Mouse (Mus musculus): Measurements from ENCODE around the gene Eif4a3. TPM values are rescaled to one million over a fixed set of nuclear protein-coding genes. Genes with fewer than 3 reads are reported as not detected.

The Eif4a3 gene
- polyA plus RNA-seq (2012; rRNA removed), result 206 and 228 TPM in 2 replicates
- 339 and 342 TPM in 2 replicates for polyA plus RNA-seq (2014; fragmentation: Nextera tagmentation; extraction: Ambion mirVana)

- under 1% methylated on average over 81 of the region's 89 CpGs for WGBS
- peaks cover 37% of the 10 kb centered on the region for H3K36me3 ChIP-seq (ENCODE audit: control insufficient read depth, insufficient read depth, low read length)
Observed at GRCm38 (mm10) chr11:119299391-119300245, at the start of gene Eif4a3. Gene Eif4a3 (minus strand): TSS chr11:119300089.

DNA sequence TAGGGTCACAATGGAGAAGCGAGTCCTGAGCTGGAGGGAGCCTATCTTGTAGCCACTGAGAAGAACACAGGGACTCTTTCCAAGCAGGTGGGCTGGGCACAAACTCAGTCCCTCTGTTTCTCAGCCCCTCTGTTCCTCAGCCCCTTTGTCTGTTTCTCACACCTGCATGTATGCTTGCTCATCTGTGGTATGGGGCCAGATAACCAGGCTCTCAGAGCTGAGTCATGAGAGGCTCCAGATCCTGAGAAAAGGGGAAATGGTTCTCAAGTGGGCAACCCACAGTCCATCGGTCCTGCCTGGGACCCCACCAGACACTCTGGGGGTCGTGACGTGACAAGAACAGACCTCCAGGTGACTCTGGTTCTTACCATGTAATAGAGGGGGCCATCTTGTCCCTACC, 47.2 kb upstream of the Eif4a3 start:
- no peaks in the 10 kb centered on the region for H3K27me3 ChIP-seq (ENCODE audit: control insufficient read depth, insufficient read depth, low read length)
- H3K9me3 ChIP-seq (ENCODE audit: control insufficient read depth, low read length), result no peaks in the 10 kb centered on the region
- H3K4me2 ChIP-seq (replicated peaks; ENCODE audit: low read depth, low read length, severe bottlenecking), result no peak overlapping the region
- no peaks in the 10 kb centered on the region for H3K36me3 ChIP-seq (ENCODE audit: control insufficient read depth, insufficient read depth, low read length)
- no peak for TF ChIP-seq POLR2A (IDR thresholded peaks at IDR 0.05; ENCODE audit: borderline replicate concordance, extremely low read depth, insufficient read depth, insufficient read length)
- H3K27ac ChIP-seq (replicated peaks; ENCODE audit: low read depth, low read length), result no peak overlapping the region
- WGBS, result 86% methylated on average over 4 of the region's 4 CpGs
- no peak overlapping the region for H3K4me3 ChIP-seq (replicated peaks; ENCODE audit: low read length)
- DNase-seq (ENCODE audit: low spot score) (no peak), ATAC-seq (ENCODE audit: low FRiP score, low read depth) (no peak)
- H3K9ac ChIP-seq (ENCODE audit: low read depth, low read length, severe bottlenecking), result no peak overlapping the region
- no peaks in the 10 kb centered on the region for H3K4me1 ChIP-seq (ENCODE audit: control insufficient read depth, insufficient read depth, low read length)

More at GRCm38 (mm10) chr11:119299391-119300245, at the start of gene Eif4a3:
- Histone ChIP-seq H3K27me3 (ENCODE audit: control insufficient read depth, insufficient read depth, low read length) (no peaks in the 10 kb centered on the region), H3K4me3 (replicated peaks; ENCODE audit: low read length) (peak within 1 kb of the TSS; percentile 83), H3K27ac (replicated peaks; ENCODE audit: low read depth, low read length) (peak within 1 kb of the TSS; percentile 86), H3K9ac (ENCODE audit: low read depth, low read length, severe bottlenecking) (peak within 1 kb of the TSS; percentile 89), H3K9me3 (ENCODE audit: control insufficient read depth, low read length) (no peaks in the 10 kb centered on the region), H3K4me2 (replicated peaks; ENCODE audit: low read depth, low read length, severe bottlenecking) (peak within 1 kb of the TSS; percentile 85), H3K4me1 (ENCODE audit: control insufficient read depth, insufficient read depth, low read length) (peaks cover 10% of the 10 kb centered on the region)
- DNase-seq (ENCODE audit: low spot score) (peak; percentile 96), ATAC-seq (ENCODE audit: low FRiP score, low read depth) (peak; percentile 96)
- peak; percentile 76; the same call in 1 of the 2 replicates for TF ChIP-seq POLR2A (IDR thresholded peaks at IDR 0.05; ENCODE audit: borderline replicate concordance, extremely low read depth, insufficient read depth, insufficient read length)

DNA sequence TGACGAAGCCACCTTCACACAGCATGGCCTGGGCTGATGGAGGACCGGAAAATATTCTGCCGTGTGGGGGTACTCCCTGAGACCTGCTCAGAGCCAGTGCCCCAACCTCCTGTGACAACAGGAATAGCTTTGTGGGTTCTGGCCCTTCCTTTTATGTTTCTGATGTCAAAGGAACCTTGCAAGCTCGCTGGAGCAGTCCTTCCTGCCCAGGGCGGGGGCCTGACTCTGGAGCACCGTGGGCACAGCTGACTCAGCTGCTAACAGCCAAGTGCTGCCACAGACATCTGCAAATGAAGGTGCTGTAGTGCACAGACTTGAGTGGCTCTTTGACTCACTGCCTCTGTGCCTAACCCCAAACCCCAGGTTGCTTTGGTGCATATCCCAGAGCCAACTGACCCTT, 45.0 kb upstream of the Eif4a3 start:
- WGBS, result 63% methylated on average over 6 of the region's 6 CpGs

DNA sequence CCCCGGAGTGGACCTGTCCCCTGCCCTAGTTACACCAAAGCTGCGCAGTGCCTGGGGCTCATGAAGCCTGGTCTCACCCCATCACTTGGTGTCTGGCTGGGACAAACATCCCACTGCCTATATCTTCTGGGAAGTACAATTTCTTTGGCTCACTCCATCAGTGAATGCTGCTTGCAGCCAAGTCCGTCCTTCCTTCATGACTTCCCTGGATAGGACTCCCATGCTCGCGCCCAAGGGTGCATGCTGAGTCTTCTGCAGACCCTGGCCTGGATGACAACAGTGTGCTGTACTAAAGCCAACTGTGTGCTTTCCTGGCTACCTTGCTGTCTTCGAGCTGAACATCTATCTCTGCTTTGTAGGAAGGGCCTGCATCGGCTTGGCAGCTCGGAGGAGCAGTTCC, 44.3 kb upstream of the Eif4a3 start:
- no peaks in the 10 kb centered on the region for H3K4me1 ChIP-seq (ENCODE audit: control insufficient read depth, insufficient read depth, low read length)
- no peak for ATAC-seq (ENCODE audit: low FRiP score, low read depth)
- no peak overlapping the region for H3K9ac ChIP-seq (ENCODE audit: low read depth, low read length, severe bottlenecking)
- no peak overlapping the region for H3K27ac ChIP-seq (replicated peaks; ENCODE audit: low read depth, low read length)
- H3K36me3 ChIP-seq (ENCODE audit: control insufficient read depth, insufficient read depth, low read length), result no peaks in the 10 kb centered on the region
- no peaks in the 10 kb centered on the region for H3K9me3 ChIP-seq (ENCODE audit: control insufficient read depth, low read length)
- DNase-seq (ENCODE audit: low spot score), result no peak
- TF ChIP-seq POLR2A (IDR thresholded peaks at IDR 0.05; ENCODE audit: borderline replicate concordance, extremely low read depth, insufficient read depth, insufficient read length), result no peak
- H3K4me3 ChIP-seq (replicated peaks; ENCODE audit: low read length), result no peak overlapping the region
- WGBS, result 90% methylated on average over 8 of the region's 8 CpGs
- no peak overlapping the region for H3K4me2 ChIP-seq (replicated peaks; ENCODE audit: low read depth, low read length, severe bottlenecking)
- H3K27me3 ChIP-seq (ENCODE audit: control insufficient read depth, insufficient read depth, low read length), result no peaks in the 10 kb centered on the region

More for the DNA sequence above, 45.0 kb upstream of the Eif4a3 start:
- no peak for ATAC-seq (ENCODE audit: low FRiP score, low read depth)
- Histone ChIP-seq H3K36me3 (ENCODE audit: control insufficient read depth, insufficient read depth, low read length) (no peaks in the 10 kb centered on the region), H3K27me3 (ENCODE audit: control insufficient read depth, insufficient read depth, low read length) (no peaks in the 10 kb centered on the region), H3K9me3 (ENCODE audit: control insufficient read depth, low read length) (no peaks in the 10 kb centered on the region), H3K27ac (replicated peaks; ENCODE audit: low read depth, low read length) (no peak overlapping the region), H3K9ac (ENCODE audit: low read depth, low read length, severe bottlenecking) (no peak overlapping the region), H3K4me3 (replicated peaks; ENCODE audit: low read length) (no peak overlapping the region), H3K4me2 (replicated peaks; ENCODE audit: low read depth, low read length, severe bottlenecking) (no peak overlapping the region), H3K4me1 (ENCODE audit: control insufficient read depth, insufficient read depth, low read length) (no peaks in the 10 kb centered on the region)
- TF ChIP-seq POLR2A (IDR thresholded peaks at IDR 0.05; ENCODE audit: borderline replicate concordance, extremely low read depth, insufficient read depth, insufficient read length), result no peak
- no peak for DNase-seq (ENCODE audit: low spot score)

- WGBS, result 5% methylated on average over 5 of the region's 5 CpGs
- H3K9me3 ChIP-seq (ENCODE audit: control insufficient read depth, low read length), result no peaks in the 10 kb centered on the region
- H3K9ac ChIP-seq (ENCODE audit: low read depth, low read length, severe bottlenecking), result no peak overlapping the region
- H3K4me2 ChIP-seq (replicated peaks; ENCODE audit: low read depth, low read length, severe bottlenecking), result no peak overlapping the region
- no peaks in the 10 kb centered on the region for H3K27me3 ChIP-seq (ENCODE audit: control insufficient read depth, insufficient read depth, low read length)
- H3K4me1 ChIP-seq (ENCODE audit: control insufficient read depth, insufficient read depth, low read length), result no peaks in the 10 kb centered on the region
- peak; percentile 90 for DNase-seq (ENCODE audit: low spot score)
- H3K4me3 ChIP-seq (replicated peaks; ENCODE audit: low read length), result no peak overlapping the region
- 0 out of 2 replicates have a peak, but pooled peaks have one; percentile 41 for ATAC-seq (ENCODE audit: low FRiP score, low read depth)
- no peaks in the 10 kb centered on the region for H3K36me3 ChIP-seq (ENCODE audit: control insufficient read depth, insufficient read depth, low read length)
- no peak overlapping the region for H3K27ac ChIP-seq (replicated peaks; ENCODE audit: low read depth, low read length)
- TF ChIP-seq POLR2A (IDR thresholded peaks at IDR 0.05; ENCODE audit: borderline replicate concordance, extremely low read depth, insufficient read depth, insufficient read length), result no peak
Observed at GRCm38 (mm10) chr11:119339637-119340036, 39.7 kb upstream of the Eif4a3 start.
